Mouse (Mus musculus) c-Kit-positive CD71-positive TER-119-positive erythroid progenitor cells, embryonic 14.5 days (primary cell): ENCODE results near the gene Samd4b.
A peak's percentile ranks its signal among the peaks of the same experiment; 100 is the strongest.

Source experiments
- DNase-seq: peaks from one replicate; pipeline ENCODE4 v3.0.0-alpha.2; 2013; ENCODE audit warnings: low spot score

The Samd4b gene

GRCm38 (mm10) chr7:28587644-28588043, 10.3 kb downstream of the Samd4b start:
- DNase-seq: no peak

DNA sequence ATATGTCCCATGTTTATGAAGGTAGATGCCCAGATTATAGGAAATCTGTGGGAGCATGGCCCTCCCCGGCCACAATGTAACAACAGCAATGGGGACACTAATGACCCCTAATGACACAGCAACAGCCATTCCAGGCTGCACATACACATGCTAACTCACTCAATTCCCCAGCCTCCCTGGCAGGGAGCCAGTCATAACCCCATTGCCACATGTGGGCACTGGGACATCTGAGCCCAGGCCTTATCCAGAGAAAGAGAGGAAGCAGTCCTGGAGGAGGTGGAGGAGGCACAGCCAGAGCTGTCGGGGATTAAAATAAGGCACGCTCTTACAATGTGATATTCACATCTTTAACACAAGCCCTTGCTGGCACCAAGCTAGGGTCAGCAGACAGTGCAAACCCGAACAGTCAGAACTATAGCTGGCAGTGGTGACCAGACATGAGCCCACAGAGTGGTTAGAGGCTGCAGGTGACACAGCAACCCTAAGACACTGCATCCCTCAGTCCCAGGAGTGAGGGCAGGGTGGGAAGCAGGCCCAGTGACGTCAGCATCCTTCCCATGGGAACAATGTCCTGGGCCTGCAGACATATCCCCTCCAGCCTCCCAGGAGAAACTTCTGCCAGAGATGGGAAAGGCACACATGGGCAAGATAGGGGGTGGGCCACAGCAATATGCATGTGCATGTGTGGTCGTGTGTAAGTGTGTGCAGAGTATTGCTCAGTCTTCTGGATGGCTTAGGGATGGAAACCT, 11.1 kb downstream of the Samd4b start:
- no peak for DNase-seq

GRCm38 (mm10) chr7:28585001-28585400, 12.9 kb downstream of the Samd4b start:
- no peak for DNase-seq

GRCm38 (mm10) chr7:28584468-28584867, 13.5 kb downstream of the Samd4b start:
- DNase-seq: peak; percentile 51

DNA sequence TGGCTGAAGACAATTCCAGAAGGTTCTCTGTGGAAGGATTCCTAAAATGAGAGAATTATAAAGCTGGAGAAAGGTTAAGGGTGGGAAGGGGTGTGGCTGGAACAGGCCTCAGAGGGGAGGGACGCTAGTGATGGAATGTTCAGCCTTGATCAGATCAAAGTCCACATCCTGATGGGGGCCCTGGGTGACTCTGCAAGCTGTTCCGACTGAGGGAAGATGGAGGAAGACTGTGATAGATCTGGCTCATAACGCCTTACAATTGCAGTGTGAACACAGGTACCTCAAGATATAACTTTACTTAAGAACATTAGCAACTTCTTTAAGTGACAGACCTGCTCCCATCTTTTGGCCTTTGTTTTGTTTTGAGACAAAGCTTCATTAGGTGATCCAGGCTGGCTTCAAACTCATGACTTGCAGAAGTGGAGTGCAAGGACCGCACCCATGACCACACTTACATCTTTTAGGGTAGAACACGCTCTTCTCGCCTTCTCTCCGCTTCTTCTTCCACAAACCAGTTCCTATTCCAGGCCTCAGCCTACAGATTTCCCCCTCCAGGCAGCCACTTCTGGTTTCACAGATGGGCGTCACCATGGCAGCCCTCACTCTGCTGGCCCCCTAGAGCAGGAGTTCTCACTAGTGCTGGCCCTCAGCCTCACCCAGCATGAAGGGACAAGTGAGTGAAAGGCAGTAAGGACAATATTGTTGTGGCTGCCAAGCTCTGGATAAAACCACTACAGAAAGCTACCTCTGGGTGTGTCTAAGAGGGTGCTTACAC, 14.2 kb downstream of the Samd4b start:
- DNase-seq: peak; percentile 63

DNA sequence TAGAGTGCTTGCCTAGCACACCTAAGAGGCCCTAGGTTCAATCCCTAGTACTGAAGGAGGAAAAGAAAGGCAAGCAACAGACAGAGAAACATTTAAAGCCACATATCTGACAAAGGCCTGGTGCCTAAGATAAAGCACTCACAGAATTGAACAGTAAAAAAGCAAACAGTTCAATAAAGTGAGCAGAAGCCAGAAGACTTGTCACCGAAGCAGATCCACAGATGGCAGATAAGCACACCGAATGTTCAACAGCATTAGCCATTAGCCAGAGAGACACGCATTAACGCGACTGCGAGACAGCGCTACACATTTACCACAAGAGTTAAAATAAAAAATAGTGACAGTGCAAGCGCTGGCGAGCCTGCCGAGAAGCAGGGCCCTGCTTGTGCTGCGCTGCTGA, 15.1 kb downstream of the Samd4b start:
- DNase-seq: peak; percentile 50

DNA sequence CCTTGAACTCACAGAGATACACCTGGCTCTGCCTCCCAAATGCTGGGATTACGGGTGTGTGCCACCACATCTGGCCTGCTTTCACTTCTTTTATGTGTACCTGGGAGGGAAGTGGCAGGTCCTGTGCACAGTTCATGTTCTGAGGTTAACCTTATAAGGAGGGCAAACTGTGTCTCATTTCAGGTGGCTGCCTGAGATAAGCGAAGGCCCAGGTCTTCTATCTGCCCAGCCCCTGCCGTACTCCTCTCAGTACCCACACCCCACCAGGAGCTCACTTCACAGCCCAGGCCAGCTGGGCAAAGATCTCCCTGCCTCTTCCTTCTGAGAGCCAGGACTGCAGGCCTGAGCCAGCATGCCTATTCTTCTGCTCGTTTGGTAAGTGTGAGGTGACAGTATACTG, 16.2 kb downstream of the Samd4b start:
- DNase-seq: peak; percentile 80

DNA sequence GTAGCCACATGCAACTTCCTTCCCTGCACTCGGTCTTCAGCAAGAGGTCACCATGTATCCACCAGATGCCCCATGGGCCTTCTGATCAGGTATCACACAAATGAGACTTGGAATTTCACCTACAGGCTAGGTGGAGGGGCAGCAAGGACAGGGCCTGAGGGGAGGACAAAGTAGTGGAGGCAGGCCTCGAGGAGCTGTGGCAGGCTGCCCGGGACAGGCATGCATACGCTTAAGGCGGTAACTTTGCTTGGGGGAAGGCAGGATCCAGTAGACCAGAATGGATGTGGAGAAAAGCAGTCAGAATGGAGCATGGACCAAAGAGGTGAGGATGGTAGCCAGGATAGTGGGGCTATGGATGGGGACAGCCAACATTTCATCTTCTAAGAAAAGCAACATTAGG, 18.1 kb downstream of the Samd4b start:
- DNase-seq: no peak

- no peak for DNase-seq
These were observed 19.3 kb downstream of the Samd4b start for GRCm38 (mm10) chr7:28578543-28579053.

DNA sequence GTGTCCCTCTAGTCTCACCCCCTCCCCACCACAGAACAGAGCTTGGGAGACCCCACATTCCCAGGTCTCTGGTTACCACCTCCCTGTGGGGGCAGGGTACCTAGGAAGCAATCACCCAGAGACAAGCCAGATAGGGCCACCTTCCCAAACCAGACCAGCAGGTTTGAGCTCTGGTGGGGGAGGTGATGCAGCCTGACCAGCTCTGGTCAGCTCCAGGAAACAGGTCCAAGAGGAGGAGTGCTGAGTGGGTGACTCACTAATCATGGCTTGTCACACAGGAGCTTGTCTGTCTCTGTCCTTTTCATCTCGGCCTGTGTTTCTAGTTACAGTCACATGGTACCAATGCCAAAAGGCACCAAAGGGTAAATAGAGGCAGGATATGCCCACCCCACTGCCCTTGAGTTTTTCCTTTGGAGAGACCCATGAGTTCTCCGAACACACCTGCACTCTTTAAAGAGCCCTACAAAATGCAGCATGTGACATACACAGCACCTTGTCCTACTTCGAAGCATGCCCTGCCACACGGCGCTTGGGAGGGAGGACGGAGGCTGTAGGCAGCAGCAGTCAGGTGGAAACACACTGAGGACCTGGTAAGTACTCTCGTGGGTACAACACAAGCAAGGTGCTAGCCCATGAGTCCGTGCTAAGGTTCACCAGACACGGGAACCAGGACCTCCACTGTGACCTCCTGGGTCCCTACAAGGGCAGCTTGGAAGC, 20.0 kb downstream of the Samd4b start:
- DNase-seq: no peak

GRCm38 (mm10) chr7:28576271-28576914, 21.6 kb downstream of the Samd4b start:
- DNase-seq: peak; percentile 62

- peak; percentile 49 for DNase-seq
These were observed 22.3 kb downstream of the Samd4b start for GRCm38 (mm10) chr7:28575597-28575996.

DNA sequence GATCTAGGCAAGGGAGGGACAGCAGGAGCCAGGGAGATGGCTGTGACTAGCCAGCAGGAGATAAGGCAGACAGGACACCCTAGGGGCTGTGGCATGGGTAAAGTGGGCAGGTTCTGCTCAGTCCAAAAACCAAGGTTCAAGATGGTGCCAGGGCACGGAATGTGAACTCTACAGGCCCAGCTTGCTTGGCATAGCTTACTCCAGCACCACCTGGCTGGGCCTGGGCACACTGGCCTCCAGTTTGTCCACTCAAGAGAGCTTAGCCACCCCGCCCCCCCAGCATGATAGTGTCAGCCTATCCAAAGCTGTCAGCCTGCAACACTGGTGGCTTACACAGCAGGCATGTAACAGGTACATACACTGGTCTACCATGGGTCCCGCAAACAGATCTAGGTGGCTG, 24.7 kb downstream of the Samd4b start:
- no peak for DNase-seq

- no peak for DNase-seq
These were observed 25.3 kb downstream of the Samd4b start for GRCm38 (mm10) chr7:28572689-28573088.

DNA sequence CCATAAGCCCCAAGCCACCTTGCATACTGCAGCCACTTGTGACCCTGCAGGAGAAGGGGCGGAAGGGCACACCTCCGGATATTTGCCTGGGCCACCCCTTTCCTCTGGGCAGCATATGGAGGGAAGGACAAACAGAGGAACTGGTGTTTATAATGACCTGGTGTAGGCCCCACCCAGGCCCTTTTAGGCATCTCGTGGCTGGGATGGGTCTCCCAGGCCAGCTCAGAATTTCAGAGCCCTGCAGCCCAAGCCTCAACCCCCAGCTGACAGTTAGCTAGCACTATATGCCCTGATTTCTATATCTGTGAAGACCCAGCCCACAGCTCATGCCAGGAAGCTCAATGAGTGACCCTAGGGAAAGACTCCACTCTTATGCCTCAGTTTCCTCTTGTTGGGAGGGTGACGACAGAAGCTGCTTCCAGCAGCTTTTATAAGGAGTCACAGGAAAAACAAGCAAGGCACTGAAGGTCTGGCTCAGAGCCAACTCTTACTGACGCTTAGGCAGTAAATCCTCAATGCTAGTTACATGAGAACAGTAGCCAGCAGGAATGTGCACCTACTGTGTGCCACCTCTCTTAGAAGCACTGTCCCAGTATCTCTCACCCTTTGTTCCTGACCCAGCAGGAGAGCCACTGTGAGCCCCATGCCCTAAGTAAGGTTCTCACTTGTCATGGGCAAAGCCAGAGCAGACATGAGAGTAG, 26.8 kb downstream of the Samd4b start:
- DNase-seq: no peak

DNA sequence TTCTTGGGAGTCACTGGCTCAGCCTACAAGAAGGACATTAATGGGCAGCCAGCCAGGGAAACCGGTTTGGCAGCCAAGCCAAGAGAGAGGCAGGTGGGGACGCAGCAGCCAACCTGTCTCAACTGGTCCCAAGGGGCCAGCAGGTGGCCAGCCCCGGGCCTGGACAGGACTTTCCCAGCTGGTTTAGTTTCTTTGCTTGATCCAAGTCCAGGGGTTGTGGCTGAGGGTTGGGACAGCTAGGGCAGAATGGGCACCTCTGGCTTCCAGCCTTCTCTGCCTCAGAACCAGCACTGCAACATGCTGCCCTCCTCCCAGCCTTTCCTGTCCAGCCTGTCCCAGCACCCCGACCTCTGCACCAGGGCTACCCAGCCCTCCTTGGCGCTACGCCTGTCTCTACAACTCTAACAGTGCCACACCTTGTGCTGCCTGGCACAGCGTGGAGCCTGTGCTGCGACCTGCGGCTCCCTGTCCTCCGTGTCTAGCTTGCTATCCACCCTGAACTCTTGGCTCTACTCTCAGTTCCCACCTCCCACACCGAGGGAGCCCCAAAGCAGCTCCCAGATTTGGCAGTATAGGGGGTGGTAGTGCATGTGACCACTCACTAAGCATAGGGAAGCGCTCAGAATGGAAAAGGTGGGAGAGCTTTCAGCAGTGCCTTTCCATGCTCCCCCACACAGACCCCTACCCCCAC, 27.5 kb downstream of the Samd4b start:
- DNase-seq: no peak

DNA sequence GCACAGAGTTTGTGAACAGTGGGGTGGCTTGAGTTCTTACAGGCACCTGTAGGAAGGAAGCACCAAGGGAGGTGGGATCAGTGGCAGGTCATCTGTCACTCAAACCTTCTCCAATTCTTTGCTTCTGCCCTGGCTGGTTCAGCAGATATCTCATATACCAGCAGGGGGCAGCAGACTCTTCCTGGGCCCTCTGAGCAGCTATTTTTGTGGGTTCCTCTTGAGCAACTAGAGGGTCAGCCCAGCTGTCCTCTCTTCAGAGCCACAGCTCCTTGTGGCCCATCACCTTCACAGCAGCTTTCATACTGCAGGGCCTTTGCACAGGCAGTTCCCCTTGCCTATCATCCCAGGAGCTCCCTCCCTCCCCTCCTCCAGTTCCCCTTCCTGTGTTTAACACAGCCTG, 29.7 kb downstream of the Samd4b start:
- DNase-seq: no peak

DNA sequence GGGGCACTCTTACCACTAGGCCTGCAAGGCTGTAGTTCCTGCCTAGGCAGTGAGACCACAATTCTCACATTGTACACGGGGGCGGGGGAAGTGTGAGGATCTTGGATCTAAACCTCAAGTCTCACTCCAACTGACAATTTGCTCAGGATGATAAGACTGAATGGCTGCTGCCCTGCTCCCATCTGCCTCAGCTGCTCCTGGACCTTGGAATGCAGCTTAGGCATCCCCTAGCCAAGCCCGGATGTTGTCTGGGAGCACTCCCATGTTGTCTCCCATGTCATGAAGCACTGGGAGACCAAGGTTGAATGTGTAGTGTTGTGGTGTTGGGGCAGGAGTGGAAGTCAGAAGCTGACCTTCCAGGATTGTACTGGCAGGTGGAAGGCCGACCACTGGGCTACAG, 30.4 kb downstream of the Samd4b start:
- DNase-seq: no peak

GRCm38 (mm10) chr7:28565407-28565806, 32.5 kb downstream of the Samd4b start:
- DNase-seq: no peak

- DNase-seq: no peak
These were observed 35.0 kb downstream of the Samd4b start for GRCm38 (mm10) chr7:28562951-28563350.

- DNase-seq: no peak
These were observed 35.6 kb downstream of the Samd4b start for GRCm38 (mm10) chr7:28562371-28562770.
